Mouse (Mus musculus): ENCODE measurements around the gene Ano4. TPM values are rescaled to one million over a fixed set of nuclear protein-coding genes. Genes with fewer than 3 reads are reported as not detected.

Ano4 gene
- total and polyA plus RNA-seq, 3 experiments, result 4.3 to 7.5 (median 7.2) TPM

DNA sequence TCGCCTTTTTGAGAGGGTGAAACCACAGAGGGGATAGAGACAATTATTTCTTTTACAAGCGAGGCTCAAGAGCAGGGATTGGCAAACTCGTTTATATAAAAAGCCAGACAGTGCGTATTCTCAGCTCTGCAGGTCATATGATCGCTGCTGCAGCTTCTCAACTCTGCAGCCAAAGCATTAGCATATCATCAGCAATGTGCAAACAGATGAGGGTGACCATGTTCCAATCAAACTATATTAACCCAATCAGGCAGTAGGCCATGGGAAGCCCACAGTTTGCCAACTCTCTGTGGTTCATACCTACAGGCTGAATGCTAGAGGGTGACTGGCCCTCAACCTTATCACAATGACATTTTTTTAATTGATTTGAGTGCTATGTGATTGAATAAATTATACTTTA, 64.2 kb downstream of the Ano4 start:
- no peaks in the 10 kb centered on the region for H3K79me2 ChIP-seq (replicated peaks; ENCODE audit: control insufficient read depth, insufficient read depth, low read length)
- TF ChIP-seq CTCF (IDR thresholded peaks at IDR 0.05) (no peak), EP300 (IDR thresholded peaks at IDR 0.05; ENCODE audit: insufficient read depth, low read depth, low read length) (no peak), POLR2A (IDR thresholded peaks at IDR 0.05; ENCODE audit: insufficient read depth, low read depth, low read length) (no peak)
- no peak overlapping the region for H3K4me3 ChIP-seq
- 78% methylated on average over 5 of the region's 5 CpGs for WGBS
- no peaks in the 10 kb centered on the region for H3K4me1 ChIP-seq (ENCODE audit: control insufficient read depth, insufficient read depth, low read length)
- no peak for DNase-seq
- intact Hi-C loops (cut with DNase I), result no loop called here
- no peak overlapping the region for H3K9ac ChIP-seq (ENCODE audit: low read depth, low read length)
- no peaks in the 10 kb centered on the region for H3K36me3 ChIP-seq (ENCODE audit: control insufficient read depth, insufficient read depth, low read length)
- no peaks in the 10 kb centered on the region for H3K27me3 ChIP-seq (ENCODE audit: control insufficient read depth, insufficient read depth, low read length)
- no peak overlapping the region for H3K27ac ChIP-seq

DNA sequence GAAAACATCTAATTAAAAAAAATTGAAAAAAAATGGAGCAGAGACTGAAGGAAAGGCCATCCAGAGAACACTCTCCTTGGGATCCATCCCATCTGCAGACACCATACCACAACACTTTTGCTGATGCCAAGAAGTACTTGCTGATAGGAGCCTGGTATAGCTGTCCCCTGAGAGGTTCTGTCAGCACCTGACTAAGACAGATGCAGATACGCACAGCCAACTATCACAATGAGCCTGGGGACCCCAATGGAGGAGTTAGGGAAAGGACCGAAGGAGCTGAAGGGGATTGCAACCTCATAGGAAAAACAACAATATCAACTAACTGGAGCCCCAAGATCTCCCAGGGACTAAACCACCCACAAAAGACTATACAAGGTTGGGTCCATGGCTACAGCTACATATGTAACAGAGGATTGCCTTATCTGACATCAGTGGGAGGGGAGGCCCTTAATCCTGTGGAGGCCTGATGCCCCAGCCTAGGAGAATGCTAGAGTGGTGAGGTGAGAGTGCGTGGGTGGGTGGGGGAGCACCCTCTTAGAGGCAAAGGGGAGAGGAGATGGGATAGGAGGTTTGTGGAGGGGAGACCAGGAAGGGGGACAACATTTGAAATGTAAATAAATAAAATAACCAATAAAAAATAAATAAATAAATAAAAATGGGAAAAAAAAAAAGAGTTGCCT, 71.4 kb downstream of the Ano4 start:
- WGBS, result 84% methylated on average over 3 of the region's 3 CpGs
- TF ChIP-seq EP300 (IDR thresholded peaks at IDR 0.05; ENCODE audit: insufficient read depth, low read depth, low read length), result no peak
- TF ChIP-seq POLR2A (IDR thresholded peaks at IDR 0.05; ENCODE audit: insufficient read depth, low read depth, low read length), result no peak
- TF ChIP-seq CTCF (IDR thresholded peaks at IDR 0.05), result no peak
- H3K79me2 ChIP-seq (replicated peaks; ENCODE audit: control insufficient read depth, insufficient read depth, low read length), result 0 out of 2 replicates have a peak, but pooled peaks cover 1% of the 10 kb centered on the region
- H3K27me3 ChIP-seq (ENCODE audit: control insufficient read depth, insufficient read depth, low read length), result no peaks in the 10 kb centered on the region
- H3K36me3 ChIP-seq (ENCODE audit: control insufficient read depth, insufficient read depth, low read length), result no peaks in the 10 kb centered on the region
- intact Hi-C loops (cut with DNase I), result no loop called here
- no peak overlapping the region for H3K4me3 ChIP-seq
- no peaks in the 10 kb centered on the region for H3K4me1 ChIP-seq (ENCODE audit: control insufficient read depth, insufficient read depth, low read length)
- DNase-seq, result no peak
- H3K9ac ChIP-seq (ENCODE audit: low read depth, low read length), result no peak overlapping the region
- H3K27ac ChIP-seq, result no peak overlapping the region

- no peak overlapping the region for H3K9ac ChIP-seq (ENCODE audit: low read depth, low read length)
- H3K36me3 ChIP-seq (ENCODE audit: control insufficient read depth, insufficient read depth, low read length), result no peaks in the 10 kb centered on the region
- H3K27ac ChIP-seq, result no peak overlapping the region
- no peak for TF ChIP-seq EP300 (IDR thresholded peaks at IDR 0.05; ENCODE audit: insufficient read depth, low read depth, low read length)
- TF ChIP-seq POLR2A (IDR thresholded peaks at IDR 0.05; ENCODE audit: insufficient read depth, low read depth, low read length), result no peak
- no peak for TF ChIP-seq CTCF (IDR thresholded peaks at IDR 0.05)
- no peaks in the 10 kb centered on the region for H3K4me1 ChIP-seq (ENCODE audit: control insufficient read depth, insufficient read depth, low read length)
- no peak for DNase-seq
- H3K27me3 ChIP-seq (ENCODE audit: control insufficient read depth, insufficient read depth, low read length), result no peaks in the 10 kb centered on the region
- WGBS, result 85% methylated on average over 3 of the region's 3 CpGs
- intact Hi-C loops (cut with DNase I), result no loop called here
- no peak overlapping the region for H3K4me3 ChIP-seq
- 0 out of 2 replicates have a peak, but pooled peaks cover 1% of the 10 kb centered on the region for H3K79me2 ChIP-seq (replicated peaks; ENCODE audit: control insufficient read depth, insufficient read depth, low read length)
Measured at GRCm38 (mm10) chr10:89267312-89267711, 77.2 kb downstream of the Ano4 start.

GRCm38 (mm10) chr10:89263396-89263795, 81.2 kb downstream of the Ano4 start:
- no peak for DNase-seq
- H3K36me3 ChIP-seq (ENCODE audit: control insufficient read depth, insufficient read depth, low read length), result no peaks in the 10 kb centered on the region
- H3K27ac ChIP-seq, result no peak overlapping the region
- intact Hi-C loops (cut with DNase I), result no loop called here
- H3K27me3 ChIP-seq (ENCODE audit: control insufficient read depth, insufficient read depth, low read length), result no peaks in the 10 kb centered on the region
- no peaks in the 10 kb centered on the region for H3K4me1 ChIP-seq (ENCODE audit: control insufficient read depth, insufficient read depth, low read length)
- H3K4me3 ChIP-seq, result no peak overlapping the region
- 68% methylated on average over 4 of the region's 4 CpGs for WGBS
- TF ChIP-seq EP300 (IDR thresholded peaks at IDR 0.05; ENCODE audit: insufficient read depth, low read depth, low read length) (no peak), CTCF (IDR thresholded peaks at IDR 0.05) (no peak)
- H3K79me2 ChIP-seq (replicated peaks; ENCODE audit: control insufficient read depth, insufficient read depth, low read length), result 0 out of 2 replicates have a peak, but pooled peaks cover 1% of the 10 kb centered on the region
- no peak overlapping the region for H3K9ac ChIP-seq (ENCODE audit: low read depth, low read length)

- Histone ChIP-seq H3K36me3 (ENCODE audit: control insufficient read depth, insufficient read depth, low read length) (no peaks in the 10 kb centered on the region), H3K9ac (ENCODE audit: low read depth, low read length) (no peak overlapping the region), H3K79me2 (replicated peaks; ENCODE audit: control insufficient read depth, insufficient read depth, low read length) (no peaks in the 10 kb centered on the region), H3K27me3 (ENCODE audit: control insufficient read depth, insufficient read depth, low read length) (no peaks in the 10 kb centered on the region), H3K27ac (no peak overlapping the region), H3K4me1 (ENCODE audit: control insufficient read depth, insufficient read depth, low read length) (no peaks in the 10 kb centered on the region), H3K4me3 (no peak overlapping the region; the same call in 1 of the 2 replicates)
- 7% methylated on average over 16 of the region's 16 CpGs for WGBS
- intact Hi-C loops (cut with DNase I), result no loop called here
- DNase-seq, result peak; percentile 5 to 25
- TF ChIP-seq EP300 (IDR thresholded peaks at IDR 0.05; ENCODE audit: insufficient read depth, low read depth, low read length), result no peak
- no peak for TF ChIP-seq POLR2A (IDR thresholded peaks at IDR 0.05; ENCODE audit: insufficient read depth, low read depth, low read length)
Measured at GRCm38 (mm10) chr10:89257457-89258381, 86.8 kb downstream of the Ano4 start.

All from heart, adult 2 months (tissue).